Mouse (Mus musculus) layer of hippocampus, postnatal 25 days (tissue): ENCODE data around the gene Hint2. TPM values are rescaled to one million over a fixed set of nuclear protein-coding genes. Genes with fewer than 3 reads are reported as not detected.

Experiments
- DNase-seq, 2 experiments: peaks; one replicate each; pipeline ENCODE4 v3.0.0; 2022; ENCODE audit warnings: mixed read lengths in 2 of 2, low spot score in 1 of 2; ENCODE audit errors: extremely low spot score in 1 of 2
- total RNA-seq, 2 experiments: library from RNA; stranded (reverse); gene quantifications; 2 replicates each; pipeline ENCODE4 v1.2.3; 2021

The Hint2 gene
- total RNA-seq, 2 experiments from 2014 or later, result 36.6 to 38.8 TPM

GRCm38 (mm10) chr4:43655656-43656338 is 469 bp downstream of the Hint2 start:
- DNase-seq, result no peak

- peak in 1 of 2 experiments; percentile 27 for DNase-seq
These were observed 2.9 kb downstream of the Hint2 start, which contains the start of gene Spag8 for GRCm38 (mm10) chr4:43653161-43654015. Gene Spag8, minus strand, starts transcription at chr4:43653594.

- DNase-seq, result no peak
These were observed 3.5 kb downstream of the Hint2 start for GRCm38 (mm10) chr4:43652726-43653125.

GRCm38 (mm10) chr4:43649783-43650182 is 6.5 kb downstream of the Hint2 start:
- no peak for DNase-seq

GRCm38 (mm10) chr4:43640491-43640890 is 15.8 kb downstream of the Hint2 start:
- no peak for DNase-seq

GRCm38 (mm10) chr4:43640076-43640475 is 16.2 kb downstream of the Hint2 start:
- no peak for DNase-seq

GRCm38 (mm10) chr4:43636751-43637150 is 19.5 kb downstream of the Hint2 start:
- DNase-seq, result no peak

- no peak for DNase-seq
These were observed 21.5 kb downstream of the Hint2 start for GRCm38 (mm10) chr4:43634621-43635374.

- no peak for DNase-seq
These were observed 22.5 kb downstream of the Hint2 start for GRCm38 (mm10) chr4:43633736-43634135.

GRCm38 (mm10) chr4:43633296-43633695 is 23.0 kb downstream of the Hint2 start:
- DNase-seq, result no peak

- DNase-seq, result peak in 1 of 2 experiments; percentile 31
These were observed 24.0 kb downstream of the Hint2 start for GRCm38 (mm10) chr4:43631956-43632920.

GRCm38 (mm10) chr4:43631046-43631955 is 25.0 kb downstream of the Hint2 start, which contains the start of gene Npr2:
Gene Npr2, plus strand, starts transcription at chr4:43631935.
- DNase-seq, result peak; percentile 36 to 51

GRCm38 (mm10) chr4:43630671-43631045 is 25.6 kb downstream of the Hint2 start:
- DNase-seq, result peak in 1 of 2 experiments; percentile 20

GRCm38 (mm10) chr4:43630030-43630581 is 26.2 kb downstream of the Hint2 start:
- peak; percentile 63 to 72 for DNase-seq

GRCm38 (mm10) chr4:43629106-43629817 is 27.0 kb downstream of the Hint2 start:
- no peak for DNase-seq

GRCm38 (mm10) chr4:43620146-43620778 is 36.0 kb downstream of the Hint2 start:
- no peak for DNase-seq

GRCm38 (mm10) chr4:43613060-43613730 is 43.1 kb downstream of the Hint2 start:
- DNase-seq, result no peak
